Mouse (Mus musculus) limb, embryonic 13.5 days (tissue): ENCODE results near the gene Dcaf11. TPM values are rescaled to one million over a fixed set of nuclear protein-coding genes. Genes with fewer than 3 reads are reported as not detected.

Source experiments
- ATAC-seq: fragments of 200-750 bp; cut with Nextera tagmentation; 2 replicates; pipeline ENCODE4 v1.8.0; 2017; ENCODE audit warnings: low read depth, moderate number of reproducible peaks, moderate TSS enrichment; ENCODE audit not compliant: low FRiP score
- H3K27ac ChIP-seq: fragments of 300-500 bp; sonication (generic); 2 replicates; pipeline ENCODE4 v1.5.1; 2015; ENCODE audit warnings: inconsistent platforms, mild to moderate bottlenecking, moderate library complexity
- H3K27me3 ChIP-seq: fragments of 300-500 bp; sonication (generic); 2 replicates; pipeline ENCODE4 v1.6.1; 2015; ENCODE audit warnings: mild to moderate bottlenecking, inconsistent platforms
- H3K36me3 ChIP-seq: fragments of 300-500 bp; sonication (generic); 2 replicates; pipeline ENCODE4 v1.6.1; 2015; ENCODE audit warnings: inconsistent platforms, mild to moderate bottlenecking, moderate library complexity
- H3K4me1 ChIP-seq: fragments of 300-500 bp; sonication (generic); 2 replicates; pipeline ENCODE4 v1.6.1; 2015; ENCODE audit warnings: inconsistent platforms
- H3K4me2 ChIP-seq: fragments of 300-500 bp; sonication (generic); replicated peaks from 2 replicates; pipeline ENCODE4 v1.6.1; 2015; ENCODE audit warnings: inconsistent platforms, mild to moderate bottlenecking, moderate library complexity
- H3K4me3 ChIP-seq: fragments of 300-500 bp; sonication (generic); 2 replicates; pipeline ENCODE4 v1.5.1; 2015; ENCODE audit warnings: moderate library complexity, mild to moderate bottlenecking, inconsistent platforms
- H3K9ac ChIP-seq: fragments of 300-500 bp; sonication (generic); 2 replicates; pipeline ENCODE4 v1.6.1; 2015; ENCODE audit warnings: mild to moderate bottlenecking, inconsistent platforms
- H3K9me3 ChIP-seq: fragments of 300-500 bp; sonication (generic); 2 replicates; pipeline ENCODE4 v1.6.1; 2016; ENCODE audit warnings: inconsistent platforms
- WGBS: fragments of 180-500 bp; shearing (Covaris S2); methylation state at CpG from one replicate; pipeline ENCODE4 v1.1.7; 2015; 5-methylcytosine and 5-hydroxymethylcytosine counted together
- polyA plus RNA-seq: library from polyadenylated mRNA; unstranded; fragments of >200 nt; fragmentation: Nextera tagmentation; extraction: Ambion mirVana; gene quantifications from 2 replicates; pipeline ENCODE4 v1.2.1, GENCODE M21; 2015

Gene Dcaf11
- 55.9 and 58.7 TPM in 2 replicates for polyA plus RNA-seq

GRCm38 (mm10) chr14:55559799-55560201 lies at the start of gene Dcaf11:
Gene Dcaf11, plus strand, starts transcription at chr14:55560006.
- peak within 1 kb of the TSS; percentile 81 for H3K9ac ChIP-seq
- H3K4me1 ChIP-seq = peaks cover 19% of the 10 kb centered on the region
- peak within 1 kb of the TSS; percentile 97 for H3K27ac ChIP-seq
- H3K4me3 ChIP-seq = peak within 1 kb of the TSS; percentile 70
- peaks cover 14% of the 10 kb centered on the region for H3K36me3 ChIP-seq
- under 1% methylated on average over 27 of the region's 27 CpGs for WGBS
- H3K27me3 ChIP-seq = no peaks in the 10 kb centered on the region
- H3K4me2 ChIP-seq = peak within 1 kb of the TSS; percentile 88
- no peaks in the 10 kb centered on the region for H3K9me3 ChIP-seq
- peak; percentile 75 for ATAC-seq

GRCm38 (mm10) chr14:55510125-55510731 lies 49.6 kb upstream of the Dcaf11 start, which contains the start of gene Cpne6:
Gene Cpne6, plus strand, starts transcription at chr14:55510445.
- Histone ChIP-seq H3K9ac (peak within 1 kb of the TSS; percentile 25; the same call in 1 of the 2 replicates), H3K4me3 (no peak within 1 kb of the TSS), H3K27ac (no peak within 1 kb of the TSS), H3K4me1 (peaks cover 13% of the 10 kb centered on the region), H3K36me3 (no peaks in the 10 kb centered on the region), H3K27me3 (peaks cover 31% of the 10 kb centered on the region), H3K9me3 (no peaks in the 10 kb centered on the region), H3K4me2 (no peak within 1 kb of the TSS; the same call in 1 of the 2 replicates)
- ATAC-seq = no peak
- WGBS = 75% methylated on average over 19 of the region's 22 CpGs

- H3K4me1 ChIP-seq = peaks cover 13% of the 10 kb centered on the region
- H3K27ac ChIP-seq = no peak overlapping the region
- H3K4me3 ChIP-seq = no peak overlapping the region
- no peaks in the 10 kb centered on the region for H3K9me3 ChIP-seq
- no peaks in the 10 kb centered on the region for H3K36me3 ChIP-seq
- H3K9ac ChIP-seq = peak overlapping the region; percentile 25; the same call in 1 of the 2 replicates
- ATAC-seq = no peak
- no peak overlapping the region for H3K4me2 ChIP-seq
- WGBS = 54% methylated on average over 7 of the region's 7 CpGs
- peaks cover 34% of the 10 kb centered on the region for H3K27me3 ChIP-seq
Measured at GRCm38 (mm10) chr14:55511037-55511436, 48.8 kb upstream of the Dcaf11 start.

- no peak for ATAC-seq
- H3K4me2 ChIP-seq = no peak overlapping the region
- no peak overlapping the region for H3K27ac ChIP-seq
- H3K9me3 ChIP-seq = no peaks in the 10 kb centered on the region
- H3K4me3 ChIP-seq = no peak overlapping the region
- peaks cover 58% of the 10 kb centered on the region for H3K27me3 ChIP-seq
- H3K36me3 ChIP-seq = no peaks in the 10 kb centered on the region
- H3K4me1 ChIP-seq = peaks cover 13% of the 10 kb centered on the region
- H3K9ac ChIP-seq = no peak overlapping the region
- WGBS = 65% methylated on average over 10 of the region's 10 CpGs
Measured at GRCm38 (mm10) chr14:55513927-55514326, 45.9 kb upstream of the Dcaf11 start.

- H3K9me3 ChIP-seq = no peaks in the 10 kb centered on the region
- 88% methylated on average over 4 of the region's 4 CpGs for WGBS
- peaks cover 73% of the 10 kb centered on the region for H3K27me3 ChIP-seq
- H3K4me1 ChIP-seq = peaks cover 13% of the 10 kb centered on the region
- no peak for ATAC-seq
- H3K4me3 ChIP-seq = no peak overlapping the region
- H3K4me2 ChIP-seq = no peak overlapping the region
- H3K27ac ChIP-seq = no peak overlapping the region
- no peaks in the 10 kb centered on the region for H3K36me3 ChIP-seq
- no peak overlapping the region; the same call in 1 of the 2 replicates for H3K9ac ChIP-seq
Measured at GRCm38 (mm10) chr14:55515846-55516245, 44.0 kb upstream of the Dcaf11 start.

GRCm38 (mm10) chr14:55518897-55519296 lies 40.9 kb upstream of the Dcaf11 start:
- H3K4me2 ChIP-seq = no peak overlapping the region
- H3K9ac ChIP-seq = no peak overlapping the region
- peaks cover 13% of the 10 kb centered on the region for H3K4me1 ChIP-seq
- peaks cover 79% of the 10 kb centered on the region for H3K27me3 ChIP-seq
- no peaks in the 10 kb centered on the region for H3K9me3 ChIP-seq
- H3K27ac ChIP-seq = no peak overlapping the region
- no peaks in the 10 kb centered on the region for H3K36me3 ChIP-seq
- no peak overlapping the region for H3K4me3 ChIP-seq
- ATAC-seq = no peak
- 45% methylated on average over 2 of the region's 2 CpGs for WGBS

- 66% methylated on average over 4 of the region's 4 CpGs for WGBS
- no peak overlapping the region for H3K27ac ChIP-seq
- H3K36me3 ChIP-seq = no peaks in the 10 kb centered on the region
- H3K4me2 ChIP-seq = no peak overlapping the region
- no peak overlapping the region for H3K4me3 ChIP-seq
- ATAC-seq = no peak
- peaks cover 83% of the 10 kb centered on the region for H3K27me3 ChIP-seq
- H3K4me1 ChIP-seq = peaks cover 10% of the 10 kb centered on the region
- no peaks in the 10 kb centered on the region for H3K9me3 ChIP-seq
- H3K9ac ChIP-seq = no peak overlapping the region
Measured at GRCm38 (mm10) chr14:55519604-55520003, 40.2 kb upstream of the Dcaf11 start.

- H3K27me3 ChIP-seq = peaks cover 87% of the 10 kb centered on the region
- ATAC-seq = 0 out of 2 replicates have a peak, but pooled peaks have one; percentile 36
- no peaks in the 10 kb centered on the region for H3K9me3 ChIP-seq
Measured at GRCm38 (mm10) chr14:55520451-55521361, 39.1 kb upstream of the Dcaf11 start.

GRCm38 (mm10) chr14:55524062-55524461 lies 35.7 kb upstream of the Dcaf11 start:
- 57% methylated on average over 4 of the region's 4 CpGs for WGBS

More at GRCm38 (mm10) chr14:55520451-55521361, 39.1 kb upstream of the Dcaf11 start:
- WGBS = under 1% methylated on average over 61 of the region's 61 CpGs
- Histone ChIP-seq H3K9ac (peak overlapping the region; percentile 65), H3K36me3 (no peaks in the 10 kb centered on the region), H3K4me2 (peak overlapping the region; percentile 91), H3K4me3 (peak overlapping the region; percentile 50), H3K27ac (no peak overlapping the region), H3K4me1 (peaks cover 10% of the 10 kb centered on the region)

GRCm38 (mm10) chr14:55524785-55525184 lies 35.0 kb upstream of the Dcaf11 start, which contains the start of gene Nrl:
Gene Nrl, minus strand, starts transcription at chr14:55524981.
- no peak for ATAC-seq
- Histone ChIP-seq H3K36me3 (no peaks in the 10 kb centered on the region), H3K27ac (no peak within 1 kb of the TSS), H3K4me3 (no peak within 1 kb of the TSS), H3K9me3 (no peaks in the 10 kb centered on the region), H3K9ac (no peak within 1 kb of the TSS), H3K4me2 (no peak within 1 kb of the TSS), H3K4me1 (peaks cover 10% of the 10 kb centered on the region), H3K27me3 (peaks cover 61% of the 10 kb centered on the region)
- WGBS = 20% methylated on average over 8 of the region's 8 CpGs

More at GRCm38 (mm10) chr14:55524062-55524461, 35.7 kb upstream of the Dcaf11 start:
- Histone ChIP-seq H3K27me3 (peaks cover 61% of the 10 kb centered on the region), H3K4me2 (no peak overlapping the region), H3K27ac (no peak overlapping the region), H3K36me3 (no peaks in the 10 kb centered on the region), H3K4me1 (peaks cover 10% of the 10 kb centered on the region), H3K9ac (no peak overlapping the region), H3K4me3 (no peak overlapping the region), H3K9me3 (no peaks in the 10 kb centered on the region)
- ATAC-seq = no peak

GRCm38 (mm10) chr14:55526674-55527073 lies 33.1 kb upstream of the Dcaf11 start:
- H3K27me3 ChIP-seq = peaks cover 49% of the 10 kb centered on the region
- no peaks in the 10 kb centered on the region for H3K36me3 ChIP-seq
- WGBS = 84% methylated on average over 2 of the region's 2 CpGs
- H3K4me1 ChIP-seq = no peaks in the 10 kb centered on the region
- no peak overlapping the region for H3K9ac ChIP-seq
- H3K4me3 ChIP-seq = no peak overlapping the region
- H3K4me2 ChIP-seq = no peak overlapping the region
- no peak for ATAC-seq
- H3K9me3 ChIP-seq = no peaks in the 10 kb centered on the region
- H3K27ac ChIP-seq = no peak overlapping the region

- no peak overlapping the region for H3K4me2 ChIP-seq
- no peak overlapping the region for H3K4me3 ChIP-seq
- WGBS = 20% methylated on average over 3 of the region's 3 CpGs
- H3K27me3 ChIP-seq = peaks cover 37% of the 10 kb centered on the region
- H3K9me3 ChIP-seq = no peaks in the 10 kb centered on the region
- no peaks in the 10 kb centered on the region for H3K4me1 ChIP-seq
- no peak for ATAC-seq
- no peak overlapping the region for H3K27ac ChIP-seq
- no peak overlapping the region for H3K9ac ChIP-seq
- H3K36me3 ChIP-seq = no peaks in the 10 kb centered on the region
Measured at GRCm38 (mm10) chr14:55527940-55528339, 31.9 kb upstream of the Dcaf11 start.
